In genomic region chr14:26571951-26572675, GRCm38 (mm10) we compare ENCODE assay signal across 23 mouse cellular contexts. TPM values are rescaled to one million over a fixed set of nuclear protein-coding genes. Genes with fewer than 3 reads are reported as not detected.
DNase-seq lines count a peak whose midpoint lies in the region; ATAC-seq and TF ChIP-seq lines count a peak whose summit lies in the region.
"Had no signal": no experiment of that assay in that cellular context is flagged by ENCODE, and none has a peak within 500 bp of the region (broad histone marks: within the 10 kb centered on the region; RNA-seq: fewer than 3 reads in every experiment).

No protein-coding gene starts in this region.

- TF ChIP-seq POLR2A in MEL (IDR thresholded peaks at IDR 0.05; ENCODE audit: control insufficient read depth in 1 of 2, insufficient read depth in 1 of 2, low read depth in 1 of 2, low read length in 2 of 2, poor library complexity in 1 of 2), result no peak

- H3K9me3 ChIP-seq in MEL (replicated peaks; ENCODE audit: insufficient read depth, low read length), result no peaks in the 10 kb centered on the region
- H3K9me3 ChIP-seq: forebrain, embryonic 13.5 days; G1E; heart, embryonic 13.5 days; hindbrain, embryonic 15.5 days; limb, embryonic 15.5 days; stomach, embryonic 15.5 days had no signal

- H3K27ac ChIP-seq in MEL (ENCODE audit: control insufficient read depth, low read depth, low read length), result no peak overlapping the region
- H3K27ac ChIP-seq: forebrain, embryonic 13.5 days; heart, embryonic 13.5 days; hindbrain, embryonic 15.5 days; limb, embryonic 15.5 days; stomach, embryonic 15.5 days had no signal

- no peak for TF ChIP-seq EP300 in MEL (IDR thresholded peaks at IDR 0.05; ENCODE audit: low read depth in 1 of 2, low read length in 2 of 2)

- H3K36me3 ChIP-seq in MEL (ENCODE audit: control insufficient read depth in 1 of 2, insufficient read depth in 2 of 2, low read length in 2 of 2), result peaks cover 0 to 9% of the 10 kb centered on the region in 2 experiments; a peak in 2 of 4 replicates
- H3K36me3 ChIP-seq: G1E; heart, embryonic 13.5 days; hindbrain, embryonic 15.5 days; limb, embryonic 15.5 days; stomach, embryonic 15.5 days had no signal

- peak; percentile 46 for DNase-seq in kidney, adult 9 months
- DNase-seq in kidney, postnatal 14 days, result no peak
- peak; percentile 68 for DNase-seq in A20 (ENCODE audit: low read depth, low spot score)
- DNase-seq in MEL (ENCODE audit: low read depth, low spot score), result no peak
- DNase-seq in right cerebral cortex, adult 2 months (ENCODE audit: low spot score in 2 of 2), result no peak
- DNase-seq: cerebellum, adult 8-10 months; heart, adult 18-20 months; heart, postnatal 36 days; lung, postnatal 10 days; midbrain, embryonic 14.5 days; thymus, adult 18-20 months; thymus, postnatal 4 days had no signal

- no peak for TF ChIP-seq CTCF in MEL (IDR thresholded peaks at IDR 0.05 in 2 of 3, conservative IDR thresholded peaks at IDR 0.05 in 1 of 3; ENCODE audit: control insufficient read depth in 1 of 3, insufficient read depth in 1 of 3, low read depth in 2 of 3, low read length in 3 of 3, poor library complexity in 1 of 3, severe bottlenecking in 1 of 3)

- H3K4me3 ChIP-seq in MEL (ENCODE audit: control insufficient read depth in 1 of 2, insufficient read depth in 1 of 2, low read depth in 2 of 2, low read length in 2 of 2), result no peak overlapping the region
- H3K4me3 ChIP-seq: forebrain, embryonic 13.5 days; heart, embryonic 13.5 days; hindbrain, embryonic 15.5 days; limb, embryonic 15.5 days; myocyte; stomach, embryonic 15.5 days had no signal

- no peak for TF ChIP-seq RAD21 in MEL (IDR thresholded peaks at IDR 0.05; ENCODE audit: low read depth, low read length)

- ATAC-seq in megakaryocyte progenitor cell, adult 5-6 weeks (replicated peaks; ENCODE audit: poor library complexity), result peak; percentile 52; the same call in 1 of the 2 replicates
- no peak for ATAC-seq in activated CD4-positive, CD25-positive, alpha-beta regulatory T cell, adult 4 months
- ATAC-seq: CD4-positive, CD25-positive, alpha-beta regulatory T cell, adult 4 months; forebrain, embryonic 13.5 days; intestine, embryonic 16.5 days had no signal

- H3K27me3 ChIP-seq in MEL (ENCODE audit: control insufficient read depth in 1 of 2, insufficient read depth in 2 of 2, low read length in 2 of 2), result no peaks in the 10 kb centered on the region; a peak in 1 of 4 replicates
- H3K27me3 ChIP-seq: forebrain, embryonic 13.5 days; heart, embryonic 13.5 days; hindbrain, embryonic 15.5 days; limb, embryonic 15.5 days; stomach, embryonic 15.5 days had no signal

- H3K4me1 ChIP-seq in MEL (ENCODE audit: control insufficient read depth in 1 of 2, insufficient read depth in 2 of 2, low read length in 2 of 2), result peaks cover 4 to 9% of the 10 kb centered on the region in 2 experiments
- H3K4me1 ChIP-seq: forebrain, embryonic 13.5 days; hindbrain, embryonic 15.5 days; limb, embryonic 15.5 days; stomach, embryonic 15.5 days had no signal

- H3K79me2 ChIP-seq in MEL (ENCODE audit: control insufficient read depth, insufficient read depth, low read length, poor library complexity), result no peaks in the 10 kb centered on the region

- no peak overlapping the region for H3K9ac ChIP-seq in MEL (ENCODE audit: control insufficient read depth, low read depth, low read length, poor library complexity, severe bottlenecking)
- H3K9ac ChIP-seq: forebrain, embryonic 13.5 days; heart, embryonic 13.5 days; hindbrain, embryonic 15.5 days; limb, embryonic 15.5 days; stomach, embryonic 15.5 days had no signal

TF ChIP-seq in MEL, 35 proteins besides CTCF, POLR2A, EP300 and RAD21:
- TF ChIP-seq NELFE (IDR thresholded peaks at IDR 0.05; ENCODE audit: low read depth, low read length) (no peak), SIN3A (IDR thresholded peaks at IDR 0.05; ENCODE audit: low read length) (0 out of 2 replicates have a peak, but pooled peaks have one; percentile 30), KAT2A (conservative IDR thresholded peaks at IDR 0.05; ENCODE audit: low read depth, low read length) (no peak), MXI1 (IDR thresholded peaks at IDR 0.05; ENCODE audit: low read depth, low read length) (no peak), BHLHE40 (IDR thresholded peaks at IDR 0.05; ENCODE audit: borderline replicate concordance, low read depth, low read length) (no peak), RCOR1 (IDR thresholded peaks at IDR 0.05; ENCODE audit: low read depth, low read length) (no peak)
TF ChIP-seq in MEL: peak in this region for 1.

RNA-seq across cellular contexts. Expression of gene Dennd6a, which starts 1.5 kb away (rescaled TPM):
- total RNA-seq in MEL (2012; rRNA removed), result 13.1 and 14.6 TPM in 2 replicates
- polyA plus RNA-seq in MEL (2012; ENCODE audit: insufficient read depth in 1 of 2, insufficient read length in 2 of 2, low read depth in 1 of 2, low replicate concordance in 2 of 2, missing spikeins in 1 of 2), result 10 to 100 TPM; 13.6 to 40.0 TPM
- 29.1 and 32.3 TPM in 2 replicates for total RNA-seq in megakaryocyte progenitor cell, adult 5-6 weeks (2015)
- 22.0 and 25.1 TPM in 2 replicates for total RNA-seq in megakaryocyte progenitor cell, adult 5-6 weeks (2017)
- polyA plus RNA-seq in activated CD4-positive, CD25-positive, alpha-beta regulatory T cell, adult 4 months (2017; shearing (Covaris generic)), result 1 to 10 TPM; 3.8 to 4.8 TPM

RNA-seq across cellular contexts. Expression of gene Slmap, which starts 37.4 kb away (rescaled TPM):
- 21.4 and 23.7 TPM in 2 replicates for total RNA-seq in MEL (2012; rRNA removed)
- polyA plus RNA-seq in MEL (2012; ENCODE audit: insufficient read depth in 1 of 2, insufficient read length in 2 of 2, low read depth in 1 of 2, low replicate concordance in 2 of 2, missing spikeins in 1 of 2), result 10 to 100 TPM in 1 of 2 experiments, not detected in 1; 41.9 TPM
- total RNA-seq in megakaryocyte progenitor cell, adult 5-6 weeks (2015), result 82.4 and 91.7 TPM in 2 replicates
- total RNA-seq in megakaryocyte progenitor cell, adult 5-6 weeks (2017), result 56.8 and 78.7 TPM in 2 replicates
- 10 to 100 TPM; 14.7 to 20.5 TPM for polyA plus RNA-seq in activated CD4-positive, CD25-positive, alpha-beta regulatory T cell, adult 4 months (2017; shearing (Covaris generic))

Comparison
In these comparisons a context has a peak if more than half of its experiments do, and no peak if none do; other contexts are left out.
1. DNase-seq: peak in kidney, adult 9 months (single experiment) and A20 (single experiment); none in kidney, postnatal 14 days (single experiment), MEL (single experiment) and right cerebral cortex, adult 2 months (0 of 2).